Mouse (Mus musculus) heart, embryonic 15.5 days (tissue): ENCODE measurements around the gene Scaf11. TPM values are rescaled to one million over a fixed set of nuclear protein-coding genes. Genes with fewer than 3 reads are reported as not detected.
"Not testable (repeated sequence)": the region's sequence is repeated elsewhere in the genome, so short reads cannot be mapped to it uniquely, and the experiment has no call there.

Experiments used
- ATAC-seq: fragments of 200-750 bp; cut with Nextera tagmentation; replicated peaks from 2 replicates; pipeline ENCODE4 v1.8.0; 2017; ENCODE audit warnings: low read depth, moderate TSS enrichment; ENCODE audit not compliant: insufficient number of reproducible peaks, insufficient read depth, low FRiP score
- H3K27ac ChIP-seq: fragments of 300-500 bp; sonication (generic); 2 replicates; pipeline ENCODE4 v1.5.1; 2015; ENCODE audit warnings: mild to moderate bottlenecking, inconsistent platforms
- H3K27me3 ChIP-seq: fragments of 300-500 bp; sonication (generic); 2 replicates; pipeline ENCODE4 v1.6.1; 2015; ENCODE audit warnings: inconsistent platforms
- H3K36me3 ChIP-seq: fragments of 300-500 bp; sonication (generic); 2 replicates; pipeline ENCODE4 v1.6.1; 2015; ENCODE audit warnings: mild to moderate bottlenecking, inconsistent platforms
- H3K4me1 ChIP-seq: fragments of 300-500 bp; sonication (generic); replicated peaks from 2 replicates; pipeline ENCODE4 v1.6.1; 2015; ENCODE audit warnings: inconsistent platforms
- H3K4me2 ChIP-seq: fragments of 300-500 bp; sonication (generic); 2 replicates; pipeline ENCODE4 v1.6.1; 2015; ENCODE audit warnings: inconsistent platforms, mild to moderate bottlenecking, moderate library complexity
- H3K4me3 ChIP-seq: fragments of 300-500 bp; sonication (generic); 2 replicates; pipeline ENCODE4 v1.5.1; 2015; ENCODE audit warnings: mild to moderate bottlenecking, inconsistent platforms
- H3K9ac ChIP-seq: fragments of 300-500 bp; sonication (generic); 2 replicates; pipeline ENCODE4 v1.6.1; 2015; ENCODE audit warnings: mild to moderate bottlenecking, inconsistent platforms
- H3K9me3 ChIP-seq: fragments of 300-500 bp; sonication (generic); replicated peaks from 2 replicates; pipeline ENCODE4 v1.6.1; 2016; ENCODE audit warnings: inconsistent platforms
- WGBS: fragments of 180-500 bp; shearing (Covaris S2); methylation state at CpG from one replicate; pipeline ENCODE4 v1.1.7; 2015; ENCODE audit warnings: mixed read lengths; 5-methylcytosine and 5-hydroxymethylcytosine counted together
- polyA plus RNA-seq: library from polyadenylated mRNA; unstranded; fragments of >200 nt; fragmentation: Nextera tagmentation; extraction: Ambion mirVana; gene quantifications from 2 replicates; pipeline ENCODE4 v1.2.1, GENCODE M21; 2015

Scaf11 gene
- 51.8 and 55.1 TPM in 2 replicates for polyA plus RNA-seq

GRCm38 (mm10) chr15:96460730-96461540 lies at the start of gene Scaf11:
Gene Scaf11, minus strand, starts transcription at chr15:96460843.
- Histone ChIP-seq H3K4me3 (peak within 1 kb of the TSS; percentile 87), H3K9ac (peak within 1 kb of the TSS; percentile 95), H3K4me1 (peaks cover 43% of the 10 kb centered on the region), H3K9me3 (no peaks in the 10 kb centered on the region), H3K27me3 (no peaks in the 10 kb centered on the region), H3K36me3 (no peaks in the 10 kb centered on the region), H3K4me2 (peak within 1 kb of the TSS; percentile 86), H3K27ac (peak within 1 kb of the TSS; percentile 100)
- peak; percentile 94 for ATAC-seq
- WGBS: under 1% methylated on average over 71 of the region's 96 CpGs

GRCm38 (mm10) chr15:96507097-96507840 lies 46.6 kb upstream of the Scaf11 start:
- H3K27me3 ChIP-seq: no peaks in the 10 kb centered on the region
- H3K36me3 ChIP-seq: no peaks in the 10 kb centered on the region
- no peak overlapping the region for H3K9ac ChIP-seq
- peak overlapping the region; percentile 17 for H3K4me3 ChIP-seq
- no peak for ATAC-seq
- peak overlapping the region; percentile 48 for H3K4me2 ChIP-seq
- no peak overlapping the region for H3K27ac ChIP-seq
- no peaks in the 10 kb centered on the region for H3K9me3 ChIP-seq
- 29% methylated on average over 18 of the region's 18 CpGs for WGBS
- no peaks in the 10 kb centered on the region for H3K4me1 ChIP-seq

- Histone ChIP-seq H3K27ac (no peak overlapping the region), H3K9me3 (no peaks in the 10 kb centered on the region), H3K9ac (no peak overlapping the region), H3K36me3 (no peaks in the 10 kb centered on the region), H3K4me2 (no peak overlapping the region), H3K4me1 (no peaks in the 10 kb centered on the region), H3K4me3 (no peak overlapping the region), H3K27me3 (no peaks in the 10 kb centered on the region)
- WGBS: 84% methylated on average over 7 of the region's 7 CpGs
- no peak for ATAC-seq
Measured at GRCm38 (mm10) chr15:96497646-96498045, 37.0 kb upstream of the Scaf11 start.

- Histone ChIP-seq H3K27ac (no peak overlapping the region), H3K4me2 (no peak overlapping the region), H3K9ac (no peak overlapping the region), H3K4me1 (no peaks in the 10 kb centered on the region), H3K27me3 (no peaks in the 10 kb centered on the region), H3K4me3 (no peak overlapping the region), H3K36me3 (no peaks in the 10 kb centered on the region), H3K9me3 (no peaks in the 10 kb centered on the region)
- WGBS: 71% methylated on average over 6 of the region's 6 CpGs
- ATAC-seq: no peak
Measured at GRCm38 (mm10) chr15:96494279-96494678, 33.6 kb upstream of the Scaf11 start.

GRCm38 (mm10) chr15:96493573-96493972 lies 32.9 kb upstream of the Scaf11 start:
- no peak for ATAC-seq
- H3K27ac ChIP-seq: no peak overlapping the region

GRCm38 (mm10) chr15:96492919-96493318 lies 32.3 kb upstream of the Scaf11 start:
- not testable (repeated sequence) for H3K27me3 ChIP-seq, H3K27ac ChIP-seq, H3K36me3 ChIP-seq, H3K4me3 ChIP-seq, H3K4me2 ChIP-seq, ATAC-seq, H3K4me1 ChIP-seq, H3K9me3 ChIP-seq, H3K9ac ChIP-seq
- WGBS: 92% methylated on average over 4 of the region's 4 CpGs

More at GRCm38 (mm10) chr15:96493573-96493972, 32.9 kb upstream of the Scaf11 start:
- Histone ChIP-seq H3K4me3 (no peak overlapping the region), H3K9me3 (no peaks in the 10 kb centered on the region), H3K9ac (no peak overlapping the region), H3K27me3 (no peaks in the 10 kb centered on the region), H3K4me1 (peaks cover 3% of the 10 kb centered on the region; the same call in 1 of the 2 replicates), H3K36me3 (no peaks in the 10 kb centered on the region), H3K4me2 (no peak overlapping the region)
- 65% methylated on average over 5 of the region's 5 CpGs for WGBS

GRCm38 (mm10) chr15:96491861-96492641 lies 31.4 kb upstream of the Scaf11 start:
- peaks cover 3% of the 10 kb centered on the region; the same call in 1 of the 2 replicates for H3K4me1 ChIP-seq
- H3K9me3 ChIP-seq: no peaks in the 10 kb centered on the region
- no peak for ATAC-seq
- H3K4me3 ChIP-seq: no peak overlapping the region
- H3K9ac ChIP-seq: no peak overlapping the region
- no peak overlapping the region for H3K27ac ChIP-seq
- H3K27me3 ChIP-seq: no peaks in the 10 kb centered on the region
- no peak overlapping the region for H3K4me2 ChIP-seq
- 50% methylated on average over 13 of the region's 13 CpGs for WGBS
- H3K36me3 ChIP-seq: no peaks in the 10 kb centered on the region

- Histone ChIP-seq H3K27me3 (no peaks in the 10 kb centered on the region), H3K4me2 (no peak overlapping the region), H3K9me3 (no peaks in the 10 kb centered on the region), H3K4me3 (no peak overlapping the region), H3K4me1 (peaks cover 3% of the 10 kb centered on the region; the same call in 1 of the 2 replicates), H3K27ac (no peak overlapping the region), H3K36me3 (no peaks in the 10 kb centered on the region), H3K9ac (no peak overlapping the region)
- no peak for ATAC-seq
- 37% methylated on average over 3 of the region's 3 CpGs for WGBS
Measured at GRCm38 (mm10) chr15:96491421-96491820, 30.8 kb upstream of the Scaf11 start.

GRCm38 (mm10) chr15:96490123-96490522 lies 29.5 kb upstream of the Scaf11 start:
- Histone ChIP-seq H3K4me1 (peaks cover 3% of the 10 kb centered on the region; the same call in 1 of the 2 replicates), H3K4me2 (no peak overlapping the region), H3K4me3 (no peak overlapping the region), H3K9me3 (no peaks in the 10 kb centered on the region), H3K27ac (no peak overlapping the region), H3K36me3 (no peaks in the 10 kb centered on the region), H3K9ac (no peak overlapping the region), H3K27me3 (no peaks in the 10 kb centered on the region)
- ATAC-seq: no peak
- 80% methylated on average over 5 of the region's 5 CpGs for WGBS

- no peaks in the 10 kb centered on the region for H3K36me3 ChIP-seq
- H3K27ac ChIP-seq: no peak overlapping the region
- H3K4me3 ChIP-seq: no peak overlapping the region
- 27% methylated on average over 20 of the region's 20 CpGs for WGBS
- H3K27me3 ChIP-seq: no peaks in the 10 kb centered on the region
- no peaks in the 10 kb centered on the region for H3K9me3 ChIP-seq
- ATAC-seq: 0 out of 2 replicates have a peak, but pooled peaks have one; percentile 60
- peak overlapping the region; percentile 31 for H3K4me2 ChIP-seq
- peaks cover 3% of the 10 kb centered on the region; the same call in 1 of the 2 replicates for H3K4me1 ChIP-seq
- H3K9ac ChIP-seq: no peak overlapping the region
Measured at GRCm38 (mm10) chr15:96488941-96489786, 28.5 kb upstream of the Scaf11 start.
